Mouse (Mus musculus) c-Kit-positive CD71-positive TER-119-positive erythroid progenitor cells, embryonic 14.5 days (primary cell): Measurements from ENCODE around the gene Adgrg6.
A peak's percentile ranks its signal among the peaks of the same experiment; 100 is the strongest.

ENCODE experiments used
- DNase-seq: peaks from one replicate; pipeline ENCODE4 v3.0.0-alpha.2; 2013; ENCODE audit warnings: low spot score

Adgrg6 gene

GRCm38 (mm10) chr10:14391025-14391639 lies 154.3 kb downstream of the Adgrg6 start:
- DNase-seq, result peak; percentile 35

GRCm38 (mm10) chr10:14385574-14385973 lies 159.9 kb downstream of the Adgrg6 start:
- DNase-seq, result no peak

- no peak for DNase-seq
Observed at GRCm38 (mm10) chr10:14365065-14365589, 180.3 kb downstream of the Adgrg6 start.

GRCm38 (mm10) chr10:14363226-14363625 lies 182.2 kb downstream of the Adgrg6 start:
- DNase-seq, result no peak

GRCm38 (mm10) chr10:14358271-14358670 lies 187.2 kb downstream of the Adgrg6 start:
- DNase-seq, result no peak
